Mouse (Mus musculus): ENCODE measurements around the gene Il11ra1.
"Not testable (repeated sequence)": the region's sequence is repeated elsewhere in the genome, so short reads cannot be mapped to it uniquely, and the experiment has no call there.

Il11ra1 gene

DNA sequence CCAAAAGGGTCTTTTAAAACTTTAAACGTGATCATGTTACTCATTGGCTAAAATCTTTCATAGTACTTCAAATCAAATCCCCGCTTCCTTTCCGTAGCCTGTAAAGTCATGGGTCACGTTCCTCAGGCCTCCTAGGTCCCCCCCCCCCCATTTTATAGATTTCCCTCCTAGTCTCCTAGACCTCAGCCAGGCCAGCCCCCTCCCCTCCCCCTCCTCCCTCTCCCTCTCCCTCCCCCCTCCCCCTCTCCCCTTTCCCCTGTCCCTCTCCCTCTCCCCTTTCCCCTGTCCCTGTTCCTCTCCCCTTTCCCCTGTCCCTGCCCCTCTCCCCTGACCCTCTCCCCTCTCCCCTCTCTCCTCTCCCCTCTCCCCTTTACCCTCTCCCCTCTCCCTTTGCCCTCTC, 82.9 kb downstream of the Il11ra1 start:
- not testable (repeated sequence) for DNase-seq (ENCODE audit: low spot score)

DNA sequence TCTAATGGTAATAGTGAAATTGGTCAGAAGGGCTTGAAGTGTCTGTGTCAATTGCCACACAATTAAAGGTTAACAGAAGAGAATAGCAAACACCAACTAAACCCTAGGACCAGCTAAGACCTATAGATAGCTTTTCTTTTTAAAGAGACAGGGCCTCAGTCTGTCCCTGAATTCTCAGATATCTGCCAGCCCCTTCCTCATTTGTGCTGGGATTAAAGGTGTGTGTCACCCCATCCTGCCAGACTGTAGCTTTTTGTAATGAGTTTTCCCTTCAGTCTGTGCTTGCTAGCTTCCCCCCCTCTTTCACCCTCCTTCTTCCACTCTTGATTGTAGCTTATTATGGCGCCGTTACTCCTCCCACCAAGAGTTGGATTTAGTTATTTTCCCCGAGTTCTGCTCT, 83.4 kb downstream of the Il11ra1 start:
- DNase-seq (ENCODE audit: low spot score) = not testable (repeated sequence)
